Mouse (Mus musculus) ES-Bruce4 (cell line): Measurements from ENCODE around the gene Rars. TPM values are rescaled to one million over a fixed set of nuclear protein-coding genes. Genes with fewer than 3 reads are reported as not detected.
A peak's percentile ranks its signal among the peaks of the same experiment; 100 is the strongest.

Source experiments
- H3K27ac ChIP-seq: 2 replicates; pipeline ENCODE4 v1.5.1; 2012; ENCODE audit warnings: low read length, inconsistent platforms; ENCODE audit not compliant: insufficient read depth
- H3K27me3 ChIP-seq: 2 replicates; pipeline ENCODE4 v1.6.1; 2012; ENCODE audit warnings: mild to moderate bottlenecking, low read length, inconsistent platforms; ENCODE audit not compliant: control insufficient read depth, poor library complexity, insufficient read depth, severe bottlenecking
- H3K36me3 ChIP-seq: 2 replicates; pipeline ENCODE4 v1.6.1; 2012; ENCODE audit warnings: inconsistent platforms, mild to moderate bottlenecking, low read length, moderate library complexity; ENCODE audit not compliant: control insufficient read depth, poor library complexity, insufficient read depth, severe bottlenecking
- H3K4me1 ChIP-seq: one replicate; pipeline ENCODE4 v1.8.1; 2011; ENCODE audit warnings: low read length; ENCODE audit not compliant: control insufficient read depth, insufficient read depth
- H3K4me3 ChIP-seq: 2 replicates; pipeline ENCODE4 v1.5.1; 2011; ENCODE audit warnings: low read depth, mild to moderate bottlenecking, low read length
- H3K9ac ChIP-seq: 2 replicates; pipeline ENCODE4 v1.6.1; 2012; ENCODE audit warnings: low read depth, mild to moderate bottlenecking, inconsistent platforms; ENCODE audit not compliant: poor library complexity, severe bottlenecking
- H3K9me3 ChIP-seq: replicated peaks from 2 replicates; pipeline ENCODE4 v1.6.1; 2012; ENCODE audit warnings: mild to moderate bottlenecking, low read length, inconsistent platforms; ENCODE audit not compliant: control insufficient read depth, poor library complexity, insufficient read depth, severe bottlenecking
- CTCF ChIP-seq: IDR thresholded peaks from one replicate; pipeline ENCODE4 v1.8.1; 2011; ENCODE audit warnings: low read depth, low read length
- EP300 ChIP-seq: IDR thresholded peaks from 2 replicates; pipeline ENCODE4 v1.6.1; 2011; ENCODE audit warnings: low read depth, low read length; ENCODE audit not compliant: insufficient read depth
- POLR2A ChIP-seq: IDR thresholded peaks from one replicate; pipeline ENCODE4 v1.8.1; 2011; ENCODE audit warnings: low read length; ENCODE audit not compliant: insufficient read depth
- polyA plus RNA-seq: library from polyadenylated mRNA; stranded (reverse); fragments of >200 nt; gene quantifications from 2 replicates; pipeline ENCODE4 v1.2.4, GENCODE M21; 2011; ENCODE audit warnings: low read depth; ENCODE audit not compliant: missing spikeins, insufficient read depth, insufficient read length

Rars gene
- polyA plus RNA-seq, 1 experiment = 177 TPM

- H3K4me1 ChIP-seq = no peaks in the 10 kb centered on the region
- no peaks in the 10 kb centered on the region for H3K27me3 ChIP-seq
- H3K9ac ChIP-seq = no peak overlapping the region
- H3K27ac ChIP-seq = no peak overlapping the region
- no peaks in the 10 kb centered on the region for H3K9me3 ChIP-seq
- TF ChIP-seq EP300 (no peak), POLR2A (no peak), CTCF (no peak)
- H3K36me3 ChIP-seq = peaks cover 50% of the 10 kb centered on the region
- H3K4me3 ChIP-seq = no peak overlapping the region
These were observed 2.2 kb downstream of the Rars start for GRCm38 (mm10) chr11:35832139-35832538.

GRCm38 (mm10) chr11:35827714-35828113, 6.6 kb downstream of the Rars start:
- no peak overlapping the region for H3K9ac ChIP-seq
- H3K36me3 ChIP-seq = peaks cover 80% of the 10 kb centered on the region
- H3K9me3 ChIP-seq = no peaks in the 10 kb centered on the region
- H3K4me1 ChIP-seq = no peaks in the 10 kb centered on the region
- H3K27ac ChIP-seq = no peak overlapping the region
- H3K4me3 ChIP-seq = no peak overlapping the region
- no peaks in the 10 kb centered on the region for H3K27me3 ChIP-seq
- no peak for TF ChIP-seq POLR2A
- no peak for TF ChIP-seq CTCF

DNA sequence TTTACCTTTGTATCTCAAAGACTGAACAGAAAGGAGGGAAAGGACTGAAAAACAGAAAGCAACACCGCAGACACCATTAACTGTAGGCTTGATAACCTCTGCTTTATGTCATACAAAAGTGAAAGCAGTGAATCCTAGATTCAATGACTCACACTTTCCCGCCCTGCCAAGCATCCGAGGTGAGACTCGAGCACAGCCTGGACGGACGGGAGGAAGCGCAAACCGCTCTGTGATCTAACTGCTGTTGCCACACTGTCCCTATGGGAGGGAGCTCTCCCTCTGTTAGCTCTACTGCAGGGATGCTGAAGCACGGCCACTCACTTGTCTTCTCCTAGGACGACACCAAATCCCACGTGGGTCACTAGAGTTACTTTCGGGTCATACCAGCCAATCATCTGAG, 18.0 kb downstream of the Rars start:
- no peaks in the 10 kb centered on the region for H3K9me3 ChIP-seq
- H3K27me3 ChIP-seq = no peaks in the 10 kb centered on the region
- no peak overlapping the region for H3K27ac ChIP-seq
- peaks cover 72% of the 10 kb centered on the region for H3K36me3 ChIP-seq
- H3K9ac ChIP-seq = no peak overlapping the region
- no peak for TF ChIP-seq POLR2A
- TF ChIP-seq EP300 = no peak
- no peak for TF ChIP-seq CTCF
- no peak overlapping the region for H3K4me3 ChIP-seq
- H3K4me1 ChIP-seq = no peaks in the 10 kb centered on the region

GRCm38 (mm10) chr11:35811458-35811857, 22.8 kb downstream of the Rars start:
- no peak overlapping the region for H3K9ac ChIP-seq
- H3K36me3 ChIP-seq = peaks cover 57% of the 10 kb centered on the region
- TF ChIP-seq EP300 (no peak), CTCF (no peak), POLR2A (no peak)
- no peak overlapping the region for H3K27ac ChIP-seq
- no peaks in the 10 kb centered on the region for H3K27me3 ChIP-seq
- H3K4me1 ChIP-seq = no peaks in the 10 kb centered on the region
- no peak overlapping the region for H3K4me3 ChIP-seq
- no peaks in the 10 kb centered on the region for H3K9me3 ChIP-seq

GRCm38 (mm10) chr11:35801332-35801731, 33.0 kb downstream of the Rars start:
- Histone ChIP-seq H3K27me3 (peaks cover 15% of the 10 kb centered on the region), H3K36me3 (no peaks in the 10 kb centered on the region), H3K9ac (no peak overlapping the region), H3K4me3 (no peak overlapping the region), H3K4me1 (no peaks in the 10 kb centered on the region), H3K9me3 (no peaks in the 10 kb centered on the region), H3K27ac (no peak overlapping the region)
- TF ChIP-seq CTCF (no peak), POLR2A (no peak), EP300 (no peak)

- TF ChIP-seq CTCF (no peak), EP300 (no peak), POLR2A (no peak)
- H3K27ac ChIP-seq = no peak within 1 kb of the TSS
- no peaks in the 10 kb centered on the region for H3K9me3 ChIP-seq
- 0 out of 2 replicates have a peak within 1 kb of the TSS, but pooled peaks have one; percentile 24 for H3K9ac ChIP-seq
- no peaks in the 10 kb centered on the region for H3K36me3 ChIP-seq
- H3K4me1 ChIP-seq = no peaks in the 10 kb centered on the region
- peaks cover 15% of the 10 kb centered on the region for H3K27me3 ChIP-seq
- H3K4me3 ChIP-seq = peak within 1 kb of the TSS; percentile 61
These were observed 35.4 kb downstream of the Rars start, which contains the start of gene Fbll1 for GRCm38 (mm10) chr11:35798874-35799273. Fbll1 (minus strand) TSS chr11:35798884.
